Mouse (Mus musculus): Measurements from ENCODE around the gene Arap1. TPM values are rescaled to one million over a fixed set of nuclear protein-coding genes. Genes with fewer than 3 reads are reported as not detected.
A peak's percentile ranks its signal among the peaks of the same experiment; 100 is the strongest.

Arap1 gene
- polyA plus RNA-seq, 1 experiment from 2014 or later = 65.8 TPM

DNA sequence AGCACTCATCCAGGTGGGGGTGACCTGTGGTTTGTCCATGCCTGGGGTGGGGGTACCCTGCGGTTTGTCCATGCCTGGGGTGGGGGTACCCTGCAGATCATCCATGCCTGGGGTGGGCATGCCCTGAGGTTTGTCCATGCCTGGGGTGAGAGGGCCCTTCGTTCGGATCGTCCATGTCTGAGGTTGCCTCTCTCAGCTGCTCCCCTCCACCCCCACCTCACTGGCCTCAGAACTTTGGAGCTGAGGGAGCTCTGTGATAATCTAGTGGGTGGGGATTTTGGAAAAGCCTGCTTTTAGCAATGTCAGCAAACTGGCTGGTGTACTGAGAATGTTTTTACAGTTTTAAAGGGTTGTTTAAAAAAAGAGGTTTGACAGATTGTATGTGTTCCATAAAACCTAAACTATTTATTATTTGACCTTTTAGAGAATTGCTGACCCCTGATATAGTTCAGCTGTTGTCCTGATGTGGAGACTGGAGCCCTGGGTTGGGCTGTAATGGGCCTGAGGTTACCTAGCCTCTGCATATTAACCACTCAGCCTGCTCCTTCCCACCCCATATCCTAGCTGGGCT is 44.1 kb downstream of the Arap1 start:
- H3K36me3 ChIP-seq (ENCODE audit: insufficient read depth, low read length) = peaks cover 26% of the 10 kb centered on the region; the same call in 1 of the 2 replicates
- no peak for TF ChIP-seq CTCF (IDR thresholded peaks at IDR 0.05; ENCODE audit: low read depth)
- no peaks in the 10 kb centered on the region for H3K9me3 ChIP-seq (replicated peaks; ENCODE audit: low read length)
- 54% methylated on average over 4 of the region's 4 CpGs for WGBS
- H3K4me3 ChIP-seq (replicated peaks; ENCODE audit: low read depth, low read length) = no peak overlapping the region
- H3K27me3 ChIP-seq (ENCODE audit: insufficient read depth, low read length) = no peaks in the 10 kb centered on the region
- H3K4me1 ChIP-seq (replicated peaks; ENCODE audit: insufficient read depth, low read length) = peaks cover 13% of the 10 kb centered on the region
- H3K4me2 ChIP-seq (ENCODE audit: low read length) = no peak overlapping the region
- peak overlapping the region; percentile 95 for H3K27ac ChIP-seq
- DNase-seq (ENCODE audit: low spot score) (peak; percentile 90), ATAC-seq (replicated peaks; ENCODE audit: low FRiP score, low read depth) (peak; percentile 15; the same call in 1 of the 2 replicates)
- no peak overlapping the region for H3K9ac ChIP-seq (ENCODE audit: low read depth, low read length)

DNA sequence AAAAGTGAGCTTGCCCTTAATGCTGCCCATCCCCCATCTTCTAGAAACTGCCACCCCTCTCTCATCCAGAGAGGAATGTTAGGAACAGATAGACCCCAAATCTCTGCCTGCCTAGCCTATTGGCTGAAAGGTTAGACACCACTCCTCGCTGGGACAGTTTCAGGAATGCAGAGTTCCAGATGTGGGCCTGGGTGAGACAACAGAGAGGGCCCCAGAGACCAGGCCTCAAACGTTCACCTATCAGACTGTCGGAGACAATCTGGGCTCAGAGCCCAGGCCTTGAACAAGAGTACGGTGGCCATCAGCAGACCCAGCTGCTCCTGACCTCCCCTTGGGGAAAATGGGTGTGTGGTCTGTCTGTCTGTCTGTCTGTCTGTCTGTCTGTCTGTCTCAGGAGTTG is 45.1 kb downstream of the Arap1 start:
- Histone ChIP-seq H3K4me3 (replicated peaks; ENCODE audit: low read depth, low read length) (no peak overlapping the region), H3K27ac (peak overlapping the region; percentile 95), H3K9ac (ENCODE audit: low read depth, low read length) (no peak overlapping the region), H3K4me2 (ENCODE audit: low read length) (no peak overlapping the region), H3K27me3 (ENCODE audit: insufficient read depth, low read length) (no peaks in the 10 kb centered on the region), H3K9me3 (replicated peaks; ENCODE audit: low read length) (no peaks in the 10 kb centered on the region), H3K36me3 (ENCODE audit: insufficient read depth, low read length) (peaks cover 34% of the 10 kb centered on the region), H3K4me1 (replicated peaks; ENCODE audit: insufficient read depth, low read length) (peaks cover 13% of the 10 kb centered on the region)
- ATAC-seq (replicated peaks; ENCODE audit: low FRiP score, low read depth) (no peak), DNase-seq (ENCODE audit: low spot score) (peak; percentile 40)
- TF ChIP-seq CTCF (IDR thresholded peaks at IDR 0.05; ENCODE audit: low read depth) = no peak
- 50% methylated on average over 4 of the region's 4 CpGs for WGBS

DNA sequence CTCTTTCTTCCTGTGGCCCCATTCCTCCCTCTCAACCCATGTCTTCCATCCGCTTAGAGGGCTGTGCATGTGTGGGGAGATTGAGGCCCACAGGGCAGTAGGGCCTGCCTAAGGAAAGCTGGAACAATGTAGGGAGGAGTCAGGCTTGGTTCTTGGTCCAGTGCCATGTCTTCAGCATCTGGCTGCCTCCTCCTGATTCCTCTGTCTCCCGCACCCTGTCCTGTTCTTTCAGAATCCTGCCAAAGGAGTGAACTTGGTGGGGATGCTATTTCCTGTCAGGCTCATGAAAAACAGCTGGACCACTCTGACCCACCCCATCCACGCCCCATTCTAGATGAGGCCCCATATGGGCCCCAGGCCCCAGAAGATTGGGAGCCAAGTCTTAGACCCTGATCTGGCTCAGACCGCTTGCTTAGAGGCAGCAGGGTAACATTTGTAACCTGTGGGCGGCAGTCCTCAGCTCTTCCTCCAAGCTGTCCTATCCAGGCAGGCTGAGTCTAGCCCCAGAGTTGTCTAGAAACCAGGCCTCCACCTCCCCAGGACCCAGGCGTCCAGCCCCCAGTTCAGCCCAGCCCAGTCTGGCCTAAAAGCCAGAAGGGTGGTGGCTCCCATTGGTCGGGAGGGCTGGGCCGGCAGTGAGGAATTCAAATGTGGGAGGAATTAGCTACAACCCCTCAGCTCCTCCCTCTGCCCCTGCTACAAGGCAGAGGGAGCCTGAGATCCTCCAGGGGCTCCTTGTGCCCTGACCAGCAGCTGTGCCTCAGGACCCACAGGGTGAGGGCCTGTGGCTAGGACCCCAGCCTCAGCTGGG is 46.0 kb downstream of the Arap1 start:
- TF ChIP-seq CTCF (IDR thresholded peaks at IDR 0.05; ENCODE audit: low read depth) = no peak; the same call in 1 of the 2 replicates
- peak; percentile 79 for ATAC-seq (replicated peaks; ENCODE audit: low FRiP score, low read depth)

DNA sequence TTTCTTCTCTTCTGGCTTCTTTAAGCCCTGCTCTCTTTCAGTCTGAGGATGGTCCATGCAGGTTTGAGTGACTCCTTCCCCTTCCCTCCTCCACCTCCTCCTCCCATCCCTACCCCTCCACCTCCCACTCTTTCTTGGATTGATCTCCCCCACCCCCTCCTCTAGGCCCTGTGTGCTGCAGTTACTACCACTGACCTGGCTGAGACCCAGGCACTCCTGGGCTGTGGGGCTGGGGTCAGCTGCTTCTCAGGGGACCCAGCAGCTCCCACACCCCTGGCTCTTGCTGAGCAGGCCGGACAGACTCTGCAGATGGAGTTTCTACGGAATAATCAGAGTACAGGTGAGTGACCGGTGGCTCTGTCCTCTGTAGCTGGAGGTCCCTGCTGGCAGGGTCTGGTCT is 46.7 kb downstream of the Arap1 start:
- TF ChIP-seq CTCF (IDR thresholded peaks at IDR 0.05; ENCODE audit: low read depth) = no peak
- Histone ChIP-seq H3K27me3 (ENCODE audit: insufficient read depth, low read length) (no peaks in the 10 kb centered on the region), H3K9ac (ENCODE audit: low read depth, low read length) (peak overlapping the region; percentile 55), H3K4me3 (replicated peaks; ENCODE audit: low read depth, low read length) (peak overlapping the region; percentile 39), H3K4me1 (replicated peaks; ENCODE audit: insufficient read depth, low read length) (peaks cover 13% of the 10 kb centered on the region), H3K9me3 (replicated peaks; ENCODE audit: low read length) (no peaks in the 10 kb centered on the region), H3K27ac (peak overlapping the region; percentile 95), H3K36me3 (ENCODE audit: insufficient read depth, low read length) (peaks cover 38% of the 10 kb centered on the region), H3K4me2 (ENCODE audit: low read length) (peak overlapping the region; percentile 54)
- WGBS = 30% methylated on average over 3 of the region's 3 CpGs
- ATAC-seq (replicated peaks; ENCODE audit: low FRiP score, low read depth) (peak; percentile 7; the same call in 1 of the 2 replicates), DNase-seq (ENCODE audit: low spot score) (no peak)

More for the DNA sequence above, 46.0 kb downstream of the Arap1 start:
- H3K4me2 ChIP-seq (ENCODE audit: low read length) = peak overlapping the region; percentile 54
- H3K9me3 ChIP-seq (replicated peaks; ENCODE audit: low read length) = no peaks in the 10 kb centered on the region
- H3K27me3 ChIP-seq (ENCODE audit: insufficient read depth, low read length) = no peaks in the 10 kb centered on the region
- H3K36me3 ChIP-seq (ENCODE audit: insufficient read depth, low read length) = peaks cover 38% of the 10 kb centered on the region
- peak overlapping the region; percentile 55 for H3K9ac ChIP-seq (ENCODE audit: low read depth, low read length)
- H3K4me1 ChIP-seq (replicated peaks; ENCODE audit: insufficient read depth, low read length) = peaks cover 13% of the 10 kb centered on the region
- 28% methylated on average over 8 of the region's 8 CpGs for WGBS
- DNase-seq (ENCODE audit: low spot score) = peak; percentile 94
- H3K4me3 ChIP-seq (replicated peaks; ENCODE audit: low read depth, low read length) = peak overlapping the region; percentile 39
- H3K27ac ChIP-seq = peak overlapping the region; percentile 95

DNA sequence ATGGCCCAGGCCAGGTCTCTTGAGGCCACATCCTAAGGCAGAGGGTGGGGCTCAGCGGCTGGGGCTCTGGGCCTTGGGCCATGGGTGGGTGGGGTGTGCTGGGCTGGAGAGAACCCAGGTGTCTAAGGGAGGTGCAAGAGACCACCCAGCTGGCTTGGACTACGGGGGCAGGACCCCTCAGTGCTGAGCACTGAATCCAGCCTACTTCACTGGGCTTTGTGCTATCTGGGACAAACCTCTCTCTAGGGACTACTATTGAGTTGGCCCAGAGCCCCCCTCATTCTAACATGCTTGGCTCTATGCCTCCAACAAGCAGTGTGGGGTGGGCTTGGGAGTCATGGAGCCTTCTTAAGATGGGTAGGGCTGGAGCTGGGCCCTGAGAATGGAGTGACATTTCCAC is 47.6 kb downstream of the Arap1 start:
- H3K4me2 ChIP-seq (ENCODE audit: low read length) = peak overlapping the region; percentile 54
- H3K4me1 ChIP-seq (replicated peaks; ENCODE audit: insufficient read depth, low read length) = peaks cover 13% of the 10 kb centered on the region
- peak overlapping the region; percentile 95; the same call in 1 of the 2 replicates for H3K27ac ChIP-seq
- WGBS = 61% methylated on average over 2 of the region's 2 CpGs
- TF ChIP-seq CTCF (IDR thresholded peaks at IDR 0.05; ENCODE audit: low read depth) = no peak
- H3K27me3 ChIP-seq (ENCODE audit: insufficient read depth, low read length) = no peaks in the 10 kb centered on the region
- ATAC-seq (replicated peaks; ENCODE audit: low FRiP score, low read depth) (no peak; the same call in 1 of the 2 replicates), DNase-seq (ENCODE audit: low spot score) (peak; percentile 65)
- no peaks in the 10 kb centered on the region for H3K9me3 ChIP-seq (replicated peaks; ENCODE audit: low read length)
- H3K9ac ChIP-seq (ENCODE audit: low read depth, low read length) = peak overlapping the region; percentile 35; the same call in 1 of the 2 replicates
- peak overlapping the region; percentile 39 for H3K4me3 ChIP-seq (replicated peaks; ENCODE audit: low read depth, low read length)
- peaks cover 37% of the 10 kb centered on the region for H3K36me3 ChIP-seq (ENCODE audit: insufficient read depth, low read length)

DNA sequence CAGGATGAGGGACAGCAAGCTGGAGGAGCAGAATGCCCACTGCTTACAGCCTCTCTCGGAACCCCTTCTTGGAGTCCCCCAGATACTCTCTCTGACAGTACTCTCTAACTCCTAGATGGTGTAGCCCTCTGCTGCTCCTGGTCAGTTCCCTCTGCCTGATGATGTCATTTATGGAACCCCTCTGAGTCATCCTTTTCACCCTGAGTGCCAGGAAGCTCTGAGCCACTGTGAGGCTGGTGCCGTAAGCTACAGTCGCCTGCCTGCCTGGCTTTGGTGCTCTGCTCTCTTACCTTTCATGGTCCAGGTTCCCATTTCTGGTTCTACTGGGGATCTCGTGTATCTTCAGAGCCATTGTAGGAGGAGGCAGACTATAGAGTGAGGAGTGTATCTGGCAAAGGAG is 49.3 kb downstream of the Arap1 start:
- no peaks in the 10 kb centered on the region for H3K9me3 ChIP-seq (replicated peaks; ENCODE audit: low read length)

More for the DNA sequence above, 49.3 kb downstream of the Arap1 start:
- Histone ChIP-seq H3K9ac (ENCODE audit: low read depth, low read length) (no peak overlapping the region), H3K36me3 (ENCODE audit: insufficient read depth, low read length) (peaks cover 54% of the 10 kb centered on the region), H3K4me2 (ENCODE audit: low read length) (no peak overlapping the region), H3K27me3 (ENCODE audit: insufficient read depth, low read length) (no peaks in the 10 kb centered on the region), H3K4me1 (replicated peaks; ENCODE audit: insufficient read depth, low read length) (peaks cover 13% of the 10 kb centered on the region), H3K4me3 (replicated peaks; ENCODE audit: low read depth, low read length) (no peak overlapping the region), H3K27ac (no peak overlapping the region)
- 86% methylated on average over 4 of the region's 4 CpGs for WGBS
- TF ChIP-seq CTCF (IDR thresholded peaks at IDR 0.05; ENCODE audit: low read depth) = no peak
- DNase-seq (ENCODE audit: low spot score) = no peak
- ATAC-seq (replicated peaks; ENCODE audit: low FRiP score, low read depth) = no peak

Measured in kidney, postnatal 0 days (tissue).